Mouse (Mus musculus): ENCODE data around the gene Ccdc28b. TPM values are rescaled to one million over a fixed set of nuclear protein-coding genes. Genes with fewer than 3 reads are reported as not detected.

The Ccdc28b gene
- polyA plus RNA-seq, 1 experiment from 2014 or later: 75.4 TPM

- H3K9ac ChIP-seq: no peak overlapping the region
- 89% methylated on average over 7 of the region's 7 CpGs for WGBS
- no peak overlapping the region for H3K4me3 ChIP-seq (replicated peaks)
- no peak for ATAC-seq (ENCODE audit: low FRiP score)
- H3K27ac ChIP-seq: no peak overlapping the region
- no peaks in the 10 kb centered on the region for H3K36me3 ChIP-seq (replicated peaks)
- no peaks in the 10 kb centered on the region for H3K27me3 ChIP-seq
- H3K4me2 ChIP-seq: no peak overlapping the region
- H3K4me1 ChIP-seq: peaks cover 7% of the 10 kb centered on the region; the same call in 1 of the 2 replicates
- H3K9me3 ChIP-seq: no peaks in the 10 kb centered on the region
These were observed 46.1 kb downstream of the Ccdc28b start for GRCm38 (mm10) chr4:129577688-129578087.

- H3K9me3 ChIP-seq: no peaks in the 10 kb centered on the region
- H3K4me2 ChIP-seq: peak overlapping the region; percentile 31; the same call in 1 of the 2 replicates
- 30% methylated on average over 21 of the region's 21 CpGs for WGBS
- peak; percentile 46; the same call in 1 of the 2 replicates for ATAC-seq (ENCODE audit: low FRiP score)
- no peaks in the 10 kb centered on the region for H3K27me3 ChIP-seq
- H3K4me3 ChIP-seq (replicated peaks): no peak overlapping the region
- no peak overlapping the region for H3K27ac ChIP-seq
- no peaks in the 10 kb centered on the region for H3K36me3 ChIP-seq (replicated peaks)
- 0 out of 2 replicates have a peak overlapping the region, but pooled peaks have one; percentile 12 for H3K9ac ChIP-seq
- H3K4me1 ChIP-seq: peaks cover 7% of the 10 kb centered on the region; the same call in 1 of the 2 replicates
These were observed 46.8 kb downstream of the Ccdc28b start for GRCm38 (mm10) chr4:129576863-129577491.

GRCm38 (mm10) chr4:129575171-129575844, 48.4 kb downstream of the Ccdc28b start:
- Histone ChIP-seq H3K4me2 (no peak overlapping the region), H3K27me3 (no peaks in the 10 kb centered on the region), H3K4me3 (replicated peaks) (no peak overlapping the region), H3K4me1 (peaks cover 7% of the 10 kb centered on the region; the same call in 1 of the 2 replicates), H3K27ac (no peak overlapping the region; the same call in 1 of the 2 replicates), H3K9me3 (no peaks in the 10 kb centered on the region), H3K36me3 (replicated peaks) (no peaks in the 10 kb centered on the region), H3K9ac (no peak overlapping the region)
- no peak for ATAC-seq (ENCODE audit: low FRiP score)
- 73% methylated on average over 7 of the region's 8 CpGs for WGBS

- WGBS: 91% methylated on average over 8 of the region's 8 CpGs
- Histone ChIP-seq H3K4me3 (replicated peaks) (no peak within 1 kb of the TSS), H3K4me1 (peaks cover 7% of the 10 kb centered on the region; the same call in 1 of the 2 replicates), H3K27ac (no peak within 1 kb of the TSS), H3K27me3 (no peaks in the 10 kb centered on the region), H3K36me3 (replicated peaks) (no peaks in the 10 kb centered on the region), H3K4me2 (no peak within 1 kb of the TSS), H3K9ac (no peak within 1 kb of the TSS), H3K9me3 (no peaks in the 10 kb centered on the region)
- ATAC-seq (ENCODE audit: low FRiP score): no peak
These were observed 50.3 kb downstream of the Ccdc28b start, which contains the start of gene Lck for GRCm38 (mm10) chr4:129573430-129573829. Gene Lck, minus strand, starts transcription at chr4:129573641.

GRCm38 (mm10) chr4:129573093-129573370, 50.7 kb downstream of the Ccdc28b start:
- no peak overlapping the region for H3K4me2 ChIP-seq
- H3K36me3 ChIP-seq (replicated peaks): no peaks in the 10 kb centered on the region
- WGBS: 96% methylated on average over 4 of the region's 4 CpGs
- no peak overlapping the region for H3K9ac ChIP-seq
- peaks cover 7% of the 10 kb centered on the region; the same call in 1 of the 2 replicates for H3K4me1 ChIP-seq
- H3K9me3 ChIP-seq: no peaks in the 10 kb centered on the region
- H3K27me3 ChIP-seq: no peaks in the 10 kb centered on the region
- no peak overlapping the region for H3K4me3 ChIP-seq (replicated peaks)
- ATAC-seq (ENCODE audit: low FRiP score): no peak
- H3K27ac ChIP-seq: no peak overlapping the region

- Histone ChIP-seq H3K36me3 (replicated peaks) (no peaks in the 10 kb centered on the region), H3K27ac (no peak overlapping the region), H3K4me1 (peaks cover 7% of the 10 kb centered on the region; the same call in 1 of the 2 replicates), H3K4me2 (no peak overlapping the region), H3K4me3 (replicated peaks) (no peak overlapping the region), H3K9me3 (no peaks in the 10 kb centered on the region), H3K9ac (no peak overlapping the region), H3K27me3 (no peaks in the 10 kb centered on the region)
- WGBS: 88% methylated on average over 13 of the region's 13 CpGs
- no peak for ATAC-seq (ENCODE audit: low FRiP score)
These were observed 51.3 kb downstream of the Ccdc28b start for GRCm38 (mm10) chr4:129572236-129573092.

GRCm38 (mm10) chr4:129571551-129572084, 52.1 kb downstream of the Ccdc28b start:
- no peaks in the 10 kb centered on the region for H3K9me3 ChIP-seq
- 77% methylated on average over 8 of the region's 8 CpGs for WGBS
- H3K27ac ChIP-seq: no peak overlapping the region
- no peak overlapping the region for H3K4me3 ChIP-seq (replicated peaks)
- ATAC-seq (ENCODE audit: low FRiP score): no peak
- H3K4me2 ChIP-seq: no peak overlapping the region
- no peaks in the 10 kb centered on the region; the same call in 1 of the 2 replicates for H3K4me1 ChIP-seq
- no peaks in the 10 kb centered on the region for H3K27me3 ChIP-seq
- H3K9ac ChIP-seq: peak overlapping the region; percentile 25; the same call in 1 of the 2 replicates
- no peaks in the 10 kb centered on the region for H3K36me3 ChIP-seq (replicated peaks)

- no peaks in the 10 kb centered on the region for H3K36me3 ChIP-seq (replicated peaks)
- H3K4me2 ChIP-seq: no peak overlapping the region
- no peak overlapping the region for H3K27ac ChIP-seq
- 91% methylated on average over 6 of the region's 6 CpGs for WGBS
- H3K9ac ChIP-seq: no peak overlapping the region
- H3K27me3 ChIP-seq: no peaks in the 10 kb centered on the region
- no peak for ATAC-seq (ENCODE audit: low FRiP score)
- no peak overlapping the region for H3K4me3 ChIP-seq (replicated peaks)
- no peaks in the 10 kb centered on the region for H3K4me1 ChIP-seq
- no peaks in the 10 kb centered on the region for H3K9me3 ChIP-seq
These were observed 53.7 kb downstream of the Ccdc28b start for GRCm38 (mm10) chr4:129570028-129570427.

Other genes with a start within 250 kb of the Ccdc28b start
- 10.6 and 10.9 TPM in 2 replicates for gene Zbtb8a, start 245.8 kb downstream of the Ccdc28b start, polyA plus RNA-seq (2016; fragmentation: Nextera tagmentation; extraction: Ambion mirVana)
- 2.8 and 3.2 TPM in 2 replicates for gene Zbtb8b, start 183.1 kb downstream of the Ccdc28b start, polyA plus RNA-seq (2016; fragmentation: Nextera tagmentation; extraction: Ambion mirVana)
- 27.3 and 29.4 TPM in 2 replicates for gene Bsdc1, start 162.4 kb downstream of the Ccdc28b start, polyA plus RNA-seq (2016; fragmentation: Nextera tagmentation; extraction: Ambion mirVana)
- gene Tssk3, start 132.9 kb downstream of the Ccdc28b start, polyA plus RNA-seq (2016; fragmentation: Nextera tagmentation; extraction: Ambion mirVana): not detected in 2 replicates
- not detected in 2 replicates for gene Fam229a, start 132.8 kb downstream of the Ccdc28b start, polyA plus RNA-seq (2016; fragmentation: Nextera tagmentation; extraction: Ambion mirVana)
- 1,836 and 1,849 TPM in 2 replicates for gene Marcksl1, start 110.4 kb downstream of the Ccdc28b start, polyA plus RNA-seq (2016; fragmentation: Nextera tagmentation; extraction: Ambion mirVana)
- 207 and 221 TPM in 2 replicates for gene Hdac1, start 81.2 kb downstream of the Ccdc28b start, polyA plus RNA-seq (2016; fragmentation: Nextera tagmentation; extraction: Ambion mirVana)
- gene Lck, start 50.3 kb downstream of the Ccdc28b start, polyA plus RNA-seq (2016; fragmentation: Nextera tagmentation; extraction: Ambion mirVana): 9.0 and 9.3 TPM in 2 replicates
- gene Fam167b, start 45.4 kb downstream of the Ccdc28b start, polyA plus RNA-seq (2016; fragmentation: Nextera tagmentation; extraction: Ambion mirVana): 0.37 and 0.92 TPM in 2 replicates
- gene Eif3i, start 23.3 kb downstream of the Ccdc28b start, polyA plus RNA-seq (2016; fragmentation: Nextera tagmentation; extraction: Ambion mirVana): 204 and 212 TPM in 2 replicates
- 161 and 163 TPM in 2 replicates for gene Tmem234, start 23.3 kb downstream of the Ccdc28b start, polyA plus RNA-seq (2016; fragmentation: Nextera tagmentation; extraction: Ambion mirVana)
- 2.6 and 2.9 TPM in 2 replicates for gene Dcdc2b, start 9.7 kb downstream of the Ccdc28b start, polyA plus RNA-seq (2016; fragmentation: Nextera tagmentation; extraction: Ambion mirVana)
- 26.5 and 27.4 TPM in 2 replicates for gene Iqcc, start 4.8 kb downstream of the Ccdc28b start, polyA plus RNA-seq (2016; fragmentation: Nextera tagmentation; extraction: Ambion mirVana)
- 97.1 and 111 TPM in 2 replicates for gene Txlna, start 17.1 kb upstream of the Ccdc28b start, polyA plus RNA-seq (2016; fragmentation: Nextera tagmentation; extraction: Ambion mirVana)
- gene Kpna6, start 48.8 kb upstream of the Ccdc28b start, polyA plus RNA-seq (2016; fragmentation: Nextera tagmentation; extraction: Ambion mirVana): 13.6 and 14.9 TPM in 2 replicates
- gene Tmem39b, start 72.9 kb upstream of the Ccdc28b start, polyA plus RNA-seq (2016; fragmentation: Nextera tagmentation; extraction: Ambion mirVana): 18.5 and 21.9 TPM in 2 replicates
- gene Khdrbs1, start 118.4 kb upstream of the Ccdc28b start, polyA plus RNA-seq (2016; fragmentation: Nextera tagmentation; extraction: Ambion mirVana): 229 and 231 TPM in 2 replicates
- 375 and 407 TPM in 2 replicates for gene Ptp4a2, start 187.3 kb upstream of the Ccdc28b start, polyA plus RNA-seq (2016; fragmentation: Nextera tagmentation; extraction: Ambion mirVana)

Measured in forebrain, embryonic 12.5 days (tissue).